Mouse (Mus musculus) lung, adult 2 months (tissue): ENCODE measurements at regions not wholly inside any gene's neighbourhood (a gene's known extent, or its start where the extent isn't known, plus 50 kb on each side); places are given as distances from the start of the nearest gene placed in this dataset.

ENCODE experiments used
- DNase-seq: peaks from one replicate; pipeline ENCODE4 v3.0.0; 2022
- H3K4me1 ChIP-seq: fragments of 200-500 bp; 2 replicates; pipeline ENCODE4 v1.6.1; 2011; ENCODE audit warnings: low read length; ENCODE audit not compliant: control insufficient read depth, insufficient read depth
- H3K4me3 ChIP-seq: fragments of 200-500 bp; replicated peaks from 2 replicates; pipeline ENCODE3; 2011; ENCODE audit warnings: low read depth, mild to moderate bottlenecking, control low read depth, low read length; ENCODE audit errors: extremely low read depth
- CTCF ChIP-seq: fragments of 200-500 bp; IDR thresholded peaks from 2 replicates; pipeline ENCODE4 v1.5.1; 2011; ENCODE audit warnings: mild to moderate bottlenecking, low read length, control low read depth; ENCODE audit not compliant: insufficient read depth
- POLR2A ChIP-seq: fragments of 200-500 bp; IDR thresholded peaks from 2 replicates; pipeline ENCODE4 v1.6.1; 2011; ENCODE audit warnings: low read depth, mild to moderate bottlenecking, control low read depth, low read length, borderline replicate concordance; ENCODE audit errors: extremely low read depth
- WGBS: fragments of 180-500 bp; shearing (Covaris S2); methylation state at CpG from one replicate; pipeline ENCODE4 v1.1.7; 2018; 5-methylcytosine and 5-hydroxymethylcytosine counted together

DNA sequence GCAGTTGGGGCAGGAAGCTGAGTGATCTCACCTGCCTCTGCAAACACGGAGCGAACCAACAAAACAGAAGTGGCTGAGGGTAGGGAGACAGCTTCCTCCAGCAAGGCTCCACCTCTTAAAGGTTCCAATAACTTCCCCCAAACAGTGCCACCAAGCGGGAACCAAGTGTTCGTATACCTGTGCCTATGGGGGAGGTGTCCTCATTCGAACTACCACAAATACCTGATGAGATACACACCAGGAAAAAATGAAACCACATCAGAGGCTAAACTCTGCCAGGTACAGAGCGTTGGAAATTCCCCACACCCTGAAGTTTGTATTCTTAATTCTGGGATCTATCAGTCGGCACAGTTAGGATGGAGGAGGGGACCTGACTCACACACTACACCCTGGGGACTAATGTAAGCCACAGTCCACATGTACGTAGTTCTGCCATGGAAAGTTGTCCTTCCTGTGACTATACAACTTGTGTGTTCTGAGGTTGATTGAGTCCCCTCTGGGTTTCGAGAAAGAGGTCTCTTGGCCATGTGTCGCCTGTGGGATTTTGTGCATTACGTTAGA lies 74.4 kb upstream of the Bach2 start:
- no peak for DNase-seq
- 76% methylated on average over 11 of the region's 11 CpGs for WGBS
- H3K4me1 ChIP-seq: no peaks in the 10 kb centered on the region; the same call in 1 of the 2 replicates
- no peak overlapping the region for H3K4me3 ChIP-seq
- TF ChIP-seq CTCF (no peak), POLR2A (no peak)

DNA sequence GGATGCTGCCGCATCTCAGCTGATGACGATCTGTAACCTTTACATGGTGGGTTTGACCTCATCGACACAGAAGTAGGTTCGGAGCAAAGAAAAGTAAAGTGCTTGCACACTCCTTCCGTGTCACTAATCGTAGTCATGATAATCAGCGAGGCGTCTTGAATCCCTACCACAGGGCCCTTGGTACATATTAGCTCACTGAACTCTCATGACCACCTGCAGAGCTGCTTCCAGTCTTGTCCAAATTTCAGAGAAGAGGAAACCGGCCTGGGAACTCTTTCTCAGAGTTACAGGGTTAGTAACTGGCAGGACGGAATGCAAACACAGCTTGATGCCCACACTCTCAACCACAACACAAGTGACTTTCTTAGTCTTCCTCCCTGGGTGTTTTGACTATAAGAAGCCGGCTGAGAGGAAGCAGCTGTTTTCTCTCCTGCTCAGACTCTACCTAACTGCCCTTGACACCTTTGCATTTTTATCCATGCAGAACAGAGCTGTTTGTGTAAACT lies 73.8 kb upstream of the Bach2 start:
- 65% methylated on average over 11 of the region's 11 CpGs for WGBS
- TF ChIP-seq POLR2A (no peak), CTCF (no peak)
- no peak overlapping the region for H3K4me3 ChIP-seq
- no peak for DNase-seq
- H3K4me1 ChIP-seq: no peaks in the 10 kb centered on the region; the same call in 1 of the 2 replicates

DNA sequence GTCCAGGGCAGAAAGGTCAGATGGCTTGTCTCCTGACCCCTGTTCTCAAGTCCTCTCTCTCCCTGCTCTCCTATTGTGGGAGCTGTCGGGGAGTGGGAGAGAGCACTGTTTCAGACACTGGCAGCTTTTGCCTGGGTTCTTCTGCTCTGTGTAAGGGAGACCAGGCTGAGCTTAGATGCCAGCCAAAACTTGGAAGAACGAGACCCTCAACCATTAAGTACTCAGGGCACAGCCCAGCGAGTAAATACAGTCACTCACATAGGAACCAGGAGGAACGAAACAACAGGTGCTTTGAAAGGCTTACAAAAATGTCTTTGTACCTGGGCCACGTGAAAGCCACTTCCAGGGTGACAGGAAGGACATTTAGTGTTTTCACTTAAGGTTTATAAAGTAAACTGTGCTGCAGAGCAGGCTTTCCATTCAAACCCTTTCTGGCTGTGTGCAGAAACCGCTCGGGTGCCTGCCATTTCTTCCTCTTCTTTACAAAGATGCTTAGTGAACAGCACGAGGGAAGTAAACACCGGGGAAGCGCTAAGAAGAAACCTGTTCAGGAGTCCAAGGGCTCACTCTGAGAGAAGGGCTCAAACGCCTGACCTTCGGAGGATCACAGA lies 72.6 kb upstream of the Bach2 start:
- DNase-seq: no peak
- H3K4me1 ChIP-seq: peaks cover 2% of the 10 kb centered on the region; the same call in 1 of the 2 replicates
- TF ChIP-seq POLR2A: no peak
- no peak for TF ChIP-seq CTCF
- WGBS: 43% methylated on average over 12 of the region's 12 CpGs
- H3K4me3 ChIP-seq: no peak overlapping the region

DNA sequence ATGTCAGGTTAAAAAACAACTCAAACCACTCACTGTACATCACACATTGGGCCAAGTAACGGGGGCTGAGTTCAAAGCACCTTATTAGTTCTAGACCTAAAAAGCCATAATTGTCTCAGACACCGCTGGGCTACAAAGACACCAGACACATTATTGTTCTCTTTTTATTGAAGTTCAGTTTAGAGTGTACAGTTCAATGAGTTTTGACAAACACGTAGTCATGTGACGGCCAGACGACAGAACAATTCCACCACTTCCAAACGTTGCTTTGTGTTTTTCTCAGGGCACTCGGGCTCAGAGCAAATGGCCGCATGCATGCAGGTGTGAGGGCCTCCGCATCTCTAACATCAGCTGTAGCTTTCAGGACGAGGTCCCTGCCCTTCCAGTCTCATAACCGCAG lies 71.5 kb upstream of the Bach2 start:
- 80% methylated on average over 11 of the region's 11 CpGs for WGBS
- Histone ChIP-seq H3K4me1 (peaks cover 2% of the 10 kb centered on the region; the same call in 1 of the 2 replicates), H3K4me3 (no peak overlapping the region)
- no peak for TF ChIP-seq POLR2A
- no peak for TF ChIP-seq CTCF
- DNase-seq: no peak

DNA sequence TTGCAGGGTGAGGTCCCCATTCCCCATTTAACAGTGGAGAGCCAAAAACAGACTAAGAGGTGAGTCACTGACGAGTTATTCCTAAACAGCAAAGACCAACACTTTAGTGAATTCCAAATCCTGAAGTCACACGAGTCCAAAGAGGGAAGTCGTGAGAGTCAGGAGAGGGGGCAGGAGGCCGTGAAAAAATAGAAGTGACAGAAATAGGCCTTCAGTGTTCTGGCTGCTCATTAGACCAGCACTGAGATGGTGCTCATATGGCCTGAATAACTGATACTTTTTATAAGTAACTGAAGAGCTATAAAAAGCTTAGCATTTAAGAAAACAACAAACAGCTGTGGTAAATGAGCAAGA lies 68.5 kb upstream of the Bach2 start:
- TF ChIP-seq POLR2A: no peak
- no peak for TF ChIP-seq CTCF
- no peak overlapping the region for H3K4me3 ChIP-seq
- no peak for DNase-seq
- peaks cover 2% of the 10 kb centered on the region; the same call in 1 of the 2 replicates for H3K4me1 ChIP-seq
- 23% methylated on average over 4 of the region's 4 CpGs for WGBS

DNA sequence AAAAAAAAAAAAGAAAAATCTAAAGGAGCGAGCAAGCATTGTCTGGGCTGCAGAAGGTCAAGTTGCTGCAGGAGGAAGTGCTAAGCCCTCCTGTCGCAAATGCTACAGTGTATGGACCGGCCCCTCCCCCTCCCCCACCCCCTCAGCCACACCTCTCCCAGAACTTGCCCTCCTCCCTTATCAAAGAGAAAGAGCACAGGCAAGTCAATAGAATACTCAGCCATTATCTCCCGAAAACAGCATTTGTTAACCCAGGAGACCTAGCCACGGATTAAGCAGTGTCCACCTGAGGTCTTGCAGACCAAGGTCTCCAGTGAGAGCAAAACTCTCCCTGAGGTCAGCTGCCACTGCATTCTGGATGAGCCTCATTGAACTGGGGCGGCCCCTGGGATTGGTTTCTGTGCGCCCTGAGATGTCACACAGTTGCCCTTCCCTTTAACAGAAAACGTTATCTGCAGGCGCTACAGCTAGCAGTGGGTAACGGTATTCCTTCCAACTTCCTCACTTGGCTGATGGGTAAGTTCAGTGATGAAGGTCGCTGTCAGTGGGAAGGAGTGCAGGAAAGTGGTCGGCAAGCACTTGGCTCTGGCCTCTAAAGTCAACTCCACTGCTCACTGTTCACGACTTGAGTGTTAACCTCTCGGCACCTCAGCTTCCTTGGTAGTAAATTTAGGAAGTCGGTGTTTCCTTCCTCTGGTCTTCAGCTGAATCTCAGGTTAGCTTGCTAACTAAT lies 68.0 kb upstream of the Bach2 start:
- DNase-seq: no peak
- Histone ChIP-seq H3K4me3 (no peak overlapping the region), H3K4me1 (peaks cover 2% of the 10 kb centered on the region; the same call in 1 of the 2 replicates)
- WGBS: 35% methylated on average over 15 of the region's 15 CpGs
- no peak for TF ChIP-seq CTCF
- TF ChIP-seq POLR2A: no peak

DNA sequence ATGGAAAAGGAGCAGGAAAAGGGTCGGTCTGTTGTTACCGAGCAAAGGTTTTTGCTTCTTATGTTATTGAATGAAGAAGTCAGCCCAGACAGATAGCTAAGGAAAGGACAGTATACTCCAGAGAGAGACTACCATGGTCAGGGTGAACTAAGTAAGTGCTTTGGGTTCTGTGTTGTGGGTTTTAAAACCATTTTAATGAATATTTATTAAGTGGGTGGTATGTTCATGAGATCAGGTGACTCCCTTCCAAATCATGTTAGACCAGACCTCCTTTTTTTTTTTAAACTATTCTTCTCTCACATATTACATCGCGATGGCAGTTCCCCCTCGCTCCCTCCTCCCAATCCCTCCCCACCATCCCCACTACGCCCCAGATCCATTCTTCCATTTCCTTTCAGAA lies 67.3 kb upstream of the Bach2 start:
- DNase-seq: no peak
- H3K4me1 ChIP-seq: peaks cover 2% of the 10 kb centered on the region; the same call in 1 of the 2 replicates
- 90% methylated on average over 6 of the region's 6 CpGs for WGBS
- H3K4me3 ChIP-seq: no peak overlapping the region
- TF ChIP-seq POLR2A (no peak), CTCF (no peak)

DNA sequence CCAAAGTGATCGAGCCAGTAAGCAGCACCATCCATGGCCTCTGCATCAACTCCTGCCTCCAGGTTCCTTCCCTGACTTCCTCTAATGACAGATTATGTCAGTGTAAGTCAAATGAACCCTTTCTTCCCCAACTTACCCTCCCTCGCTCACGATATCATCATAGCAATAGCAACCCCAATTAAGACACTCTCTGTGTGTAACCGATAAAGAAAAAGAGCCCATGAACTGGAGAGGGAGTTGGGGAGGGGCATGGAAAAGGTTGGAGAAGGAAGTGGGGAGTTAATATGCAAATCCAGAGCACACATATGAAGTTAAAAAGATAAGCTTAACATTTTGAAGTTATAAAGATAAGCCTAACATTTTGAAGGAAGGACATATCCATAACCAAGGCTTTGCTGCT lies 65.6 kb upstream of the Bach2 start:
- no peak for DNase-seq
- TF ChIP-seq CTCF: no peak
- no peak for TF ChIP-seq POLR2A
- WGBS: 90% methylated on average over 4 of the region's 4 CpGs

DNA sequence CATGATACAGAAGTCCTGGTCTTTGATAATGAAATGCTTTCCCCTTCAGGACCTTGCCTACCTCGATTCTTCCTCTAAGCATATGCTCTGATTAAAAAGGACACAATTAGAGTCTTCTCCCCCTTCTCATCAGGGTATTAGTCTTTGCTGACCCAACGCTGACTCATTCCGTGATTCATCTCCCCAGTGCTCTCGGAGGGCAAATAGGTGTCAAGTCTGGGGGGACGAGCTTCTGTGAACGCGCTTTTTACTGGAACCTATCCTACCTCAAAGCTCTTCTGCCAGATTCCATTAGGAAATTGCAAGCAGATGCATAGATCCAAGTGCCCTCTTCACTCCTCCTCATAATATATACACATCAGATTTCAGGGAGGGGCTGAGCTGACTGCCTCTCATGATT lies 63.8 kb upstream of the Bach2 start:
- Histone ChIP-seq H3K4me1 (peaks cover 7% of the 10 kb centered on the region), H3K4me3 (no peak overlapping the region)
- no peak for DNase-seq
- 80% methylated on average over 7 of the region's 7 CpGs for WGBS
- TF ChIP-seq POLR2A (no peak), CTCF (no peak)

More for the DNA sequence above, 65.6 kb upstream of the Bach2 start:
- Histone ChIP-seq H3K4me3 (no peak overlapping the region), H3K4me1 (peaks cover 2% of the 10 kb centered on the region; the same call in 1 of the 2 replicates)

DNA sequence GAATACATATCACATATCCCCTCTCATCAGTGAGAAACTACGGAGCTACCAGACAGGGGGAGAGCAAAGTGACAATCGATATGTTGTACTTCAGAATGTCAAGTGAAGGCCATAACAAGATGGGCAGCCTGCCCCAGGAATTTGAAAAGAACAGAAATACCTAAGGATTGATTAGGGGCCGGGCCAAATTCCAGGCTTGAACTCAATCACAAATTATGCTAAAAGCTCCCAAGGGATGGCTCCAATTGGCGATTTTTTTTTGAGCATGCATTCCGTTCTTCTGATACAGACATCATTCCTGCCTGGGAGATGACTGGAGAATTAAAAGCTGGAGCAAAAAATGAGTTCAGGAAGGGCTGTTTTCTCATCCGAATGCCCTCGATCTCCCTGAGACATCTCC lies 63.4 kb upstream of the Bach2 start:
- no peak for DNase-seq
- WGBS: 80% methylated on average over 7 of the region's 7 CpGs
- Histone ChIP-seq H3K4me3 (no peak overlapping the region), H3K4me1 (peaks cover 7% of the 10 kb centered on the region)
- TF ChIP-seq CTCF (no peak), POLR2A (no peak)
